Mouse (Mus musculus): ENCODE measurements around the gene Insrr. TPM values are rescaled to one million over a fixed set of nuclear protein-coding genes. Genes with fewer than 3 reads are reported as not detected.
"Not testable (repeated sequence)": the region's sequence is repeated elsewhere in the genome, so short reads cannot be mapped to it uniquely, and the experiment has no call there.

The Insrr gene
- total RNA-seq, 2 experiments from 2014 or later = not detected

DNA sequence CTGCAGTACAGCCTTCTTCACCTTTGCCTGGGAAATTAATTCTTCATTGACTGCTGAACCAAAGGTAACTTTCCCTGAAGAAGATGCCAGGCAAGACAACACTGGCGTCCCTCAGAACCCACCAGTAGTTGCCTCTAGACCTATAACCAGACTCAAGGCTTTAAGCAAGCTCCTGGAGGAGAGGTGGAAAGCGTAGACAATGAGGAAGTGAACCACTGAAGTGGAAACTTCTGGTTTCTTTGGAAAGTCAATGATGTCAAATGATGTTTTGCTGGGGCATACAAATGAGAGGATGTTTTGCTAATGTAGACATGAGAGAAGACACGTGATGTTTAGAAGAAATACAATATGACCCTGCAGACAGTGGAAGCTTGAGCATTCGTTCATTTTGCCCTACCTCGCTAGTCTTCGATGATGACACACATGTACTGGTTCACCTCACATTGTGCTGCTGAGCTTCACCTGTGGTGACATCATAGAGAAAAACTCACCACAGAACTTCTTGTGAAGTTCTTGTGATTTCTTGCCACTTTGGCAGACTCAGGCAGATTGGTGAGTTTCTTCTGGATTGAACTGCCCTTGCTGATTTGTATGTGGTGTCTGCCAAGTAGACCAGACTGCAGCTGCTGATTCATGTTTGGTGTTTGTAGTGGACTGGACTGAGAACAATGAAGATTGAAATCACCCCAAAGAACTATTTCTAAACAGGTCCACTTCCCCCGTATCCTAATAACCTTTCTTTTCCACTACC is 35.5 kb downstream of the Insrr start:
- DNase-seq (ENCODE audit: low spot score) = no peak

DNA sequence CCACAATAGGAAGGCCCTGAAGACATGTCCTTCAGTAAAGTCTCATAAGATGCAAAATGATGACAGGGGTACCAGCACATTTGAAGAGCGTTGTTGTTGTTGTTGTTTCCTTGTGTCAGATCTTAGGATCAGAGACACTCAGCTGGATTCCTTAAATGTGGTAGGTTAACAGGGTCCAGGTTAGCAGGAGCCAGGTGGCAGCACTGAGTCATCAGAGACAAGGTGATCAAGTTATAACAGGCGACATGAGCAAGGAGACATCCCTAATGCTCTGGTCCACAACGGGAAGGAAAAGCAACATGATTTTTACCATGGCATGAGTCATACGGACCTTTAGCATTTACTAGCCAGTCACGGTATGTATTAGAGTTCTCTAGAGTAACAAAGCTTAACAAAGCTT is 36.7 kb downstream of the Insrr start:
- DNase-seq (ENCODE audit: low spot score) = no peak

DNA sequence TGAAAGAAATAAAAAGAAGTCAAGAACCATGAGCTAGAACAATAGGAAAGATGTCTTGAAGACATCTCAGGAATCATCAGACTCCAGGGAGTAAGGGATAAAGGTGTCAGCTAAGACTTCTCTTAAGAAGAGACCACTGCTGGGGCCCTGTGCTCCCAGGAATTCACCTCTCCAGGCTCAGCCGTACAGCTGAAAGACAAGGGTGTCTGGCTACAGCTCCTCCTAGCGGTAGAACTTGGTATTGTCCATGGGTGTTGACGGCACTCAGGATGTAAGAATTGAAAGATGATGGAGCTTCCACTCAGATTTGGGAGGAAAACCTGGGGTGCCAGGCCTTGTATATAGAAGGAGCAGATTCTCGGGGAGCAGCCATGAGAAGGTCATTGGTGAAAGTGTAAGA is 41.9 kb downstream of the Insrr start:
- peak; percentile 77 for DNase-seq (ENCODE audit: low spot score)

DNA sequence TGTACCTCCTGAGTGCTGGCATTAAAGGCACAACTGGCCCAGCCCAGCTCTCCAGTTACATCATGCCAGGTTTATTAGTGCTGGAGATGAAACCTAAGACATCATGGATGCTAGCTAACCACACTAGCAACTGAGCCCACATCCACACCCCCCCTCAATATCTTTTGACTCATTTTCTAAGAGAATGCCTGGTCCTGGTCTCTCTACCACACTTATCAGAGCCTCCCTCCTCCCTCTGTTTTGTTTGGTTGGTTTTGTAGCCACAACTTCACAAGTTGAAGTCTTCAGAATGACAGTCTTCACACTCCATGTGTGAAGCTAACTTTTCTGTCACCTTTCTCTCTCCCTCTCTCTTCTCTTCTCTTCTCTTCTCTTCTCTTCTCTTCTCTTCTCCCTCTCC is 44.1 kb downstream of the Insrr start:
- no peak for DNase-seq (ENCODE audit: low spot score)

DNA sequence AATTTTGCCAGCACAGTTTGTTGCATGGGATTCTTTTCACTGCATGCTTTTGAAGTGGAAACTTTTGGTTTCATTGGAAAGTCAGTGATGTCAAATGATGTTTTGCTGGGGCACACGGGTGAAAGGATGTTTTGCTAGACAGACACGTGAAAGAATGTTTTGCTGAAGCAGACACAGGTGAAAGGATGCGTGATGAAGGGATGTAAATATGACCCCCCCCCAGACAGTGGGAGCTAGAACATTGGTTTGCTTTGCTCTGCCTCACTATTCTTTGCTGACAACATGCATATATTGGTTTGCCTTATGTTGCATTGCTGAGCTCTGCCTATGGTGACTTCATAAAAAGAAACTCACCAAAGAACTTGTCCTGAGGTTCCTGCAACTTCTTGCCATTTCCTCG is 48.2 kb downstream of the Insrr start:
- no peak for DNase-seq (ENCODE audit: low spot score)

DNA sequence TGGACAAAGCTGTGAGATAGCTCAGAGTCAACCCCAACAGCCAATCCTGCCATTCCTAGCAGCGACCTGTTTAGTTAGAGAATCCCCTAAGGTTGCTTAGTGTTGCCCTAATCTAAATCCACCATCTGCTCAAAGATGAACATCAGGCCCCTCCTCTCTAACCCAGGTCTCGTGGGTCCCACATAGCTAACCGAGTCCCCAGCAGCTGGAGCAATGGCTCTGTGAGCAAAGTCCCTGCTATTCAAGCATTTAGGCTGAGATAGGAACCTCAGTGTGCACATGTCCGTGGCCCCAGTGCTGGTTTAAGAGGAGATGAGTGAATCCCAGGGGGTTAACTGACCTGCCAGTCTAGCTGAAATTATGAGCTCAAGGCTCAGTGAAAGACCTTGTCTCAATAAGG is 49.4 kb downstream of the Insrr start:
- DNase-seq (ENCODE audit: low spot score) = no peak

DNA sequence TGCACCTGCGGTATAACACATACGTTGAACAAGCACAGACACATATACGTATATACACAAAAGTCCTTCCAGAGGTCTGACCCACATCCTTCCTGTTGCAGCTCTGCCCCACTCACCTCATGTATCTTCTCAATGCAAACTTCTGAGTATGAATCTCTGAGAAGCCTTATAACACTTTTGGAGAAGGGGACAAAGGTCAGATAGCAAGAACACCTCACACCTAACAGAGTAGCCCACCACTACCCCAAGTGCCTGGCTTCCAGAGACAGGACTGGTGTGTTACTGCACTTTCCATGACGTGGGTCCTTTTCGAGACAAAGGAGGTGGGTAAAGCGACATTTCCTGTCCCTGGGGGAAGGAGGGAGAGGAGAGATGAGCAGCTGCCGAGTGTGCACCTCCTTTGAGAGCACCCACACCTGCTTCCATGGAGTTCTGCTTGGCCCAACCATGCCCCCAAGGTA is 49.9 kb downstream of the Insrr start, which contains the start of gene Sh2d2a:
Gene Sh2d2a (plus strand): TSS at position 106 of the 461 bp plus-strand sequence.
- no peak for DNase-seq (ENCODE audit: low spot score)

DNA sequence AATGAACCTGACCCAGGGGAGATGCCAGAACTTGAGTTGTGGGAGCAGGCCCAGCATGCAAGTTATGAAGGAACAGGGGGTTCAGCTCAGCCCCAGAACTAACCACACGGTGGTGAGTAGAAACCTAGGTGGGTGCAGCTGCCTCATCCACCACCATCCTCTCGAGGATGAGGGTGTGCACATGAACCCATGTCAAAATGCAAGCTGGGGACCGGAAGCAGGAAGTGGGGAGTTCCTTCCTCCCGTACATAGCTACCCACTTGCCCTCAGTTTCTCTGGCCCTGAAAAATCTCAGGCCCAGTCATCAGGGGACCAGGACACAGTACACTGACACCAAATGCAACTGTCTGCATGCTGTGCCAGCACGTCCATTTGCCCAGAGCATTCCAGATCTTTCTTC is 50.9 kb downstream of the Insrr start:
- no peak for DNase-seq (ENCODE audit: low spot score)

DNA sequence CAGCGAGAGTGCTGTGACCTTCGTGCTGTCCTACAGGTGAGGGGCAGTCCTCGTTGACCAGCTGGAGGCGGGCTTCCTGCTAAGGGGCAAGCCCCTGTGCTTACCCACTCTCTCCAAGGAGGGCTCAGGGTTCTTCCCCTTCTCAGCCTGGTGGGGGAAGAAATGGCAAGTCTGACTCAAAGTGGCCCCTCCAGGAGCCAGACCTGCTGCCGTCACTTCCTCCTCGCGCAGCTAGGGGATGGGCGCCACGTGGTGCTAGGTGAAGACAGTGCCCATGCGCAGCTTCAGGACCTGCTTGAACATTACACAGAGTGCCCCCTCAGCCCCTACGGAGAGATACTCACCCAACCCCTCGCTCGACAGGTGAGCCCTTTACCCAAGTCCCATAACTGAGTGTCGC is 52.4 kb downstream of the Insrr start:
- DNase-seq (ENCODE audit: low spot score) = no peak

DNA sequence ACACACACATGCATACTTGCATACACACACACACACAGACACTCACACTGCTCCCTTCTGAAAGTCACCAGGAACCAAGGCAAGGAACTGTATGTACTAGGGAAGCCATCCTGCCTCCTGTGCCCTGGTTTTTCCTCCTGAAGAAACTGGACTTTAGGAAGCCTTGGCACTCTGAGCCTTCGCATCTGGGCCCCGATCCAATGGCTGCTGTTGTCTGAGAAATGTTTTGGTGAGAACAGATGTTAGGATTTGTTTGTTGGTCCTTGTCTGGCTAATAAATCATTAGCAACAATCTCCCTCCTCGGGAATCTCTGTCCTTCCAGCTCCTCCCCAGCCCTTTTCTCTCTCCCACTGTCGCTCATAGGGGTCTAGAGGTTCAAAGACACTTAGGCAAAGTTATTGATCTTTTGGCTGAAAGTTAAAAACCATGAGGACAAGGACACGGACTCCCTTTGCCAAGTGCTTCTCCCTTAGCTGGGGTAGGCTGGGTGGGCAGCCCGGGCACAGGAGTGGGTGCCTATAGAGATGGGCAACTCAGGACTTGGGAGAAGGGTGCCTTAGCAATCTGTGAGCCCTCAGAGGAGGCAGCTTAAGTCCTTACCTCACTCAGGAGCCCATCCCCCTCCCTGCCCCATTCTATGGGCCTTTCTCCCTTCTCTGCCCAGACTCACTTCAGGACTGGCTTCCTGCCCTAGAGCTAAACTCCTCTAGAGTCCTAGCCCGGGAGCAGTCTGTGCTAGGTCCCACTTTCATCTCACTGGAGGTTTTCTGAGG is 58.2 kb downstream of the Insrr start:
- DNase-seq (ENCODE audit: low spot score) = no peak

DNA sequence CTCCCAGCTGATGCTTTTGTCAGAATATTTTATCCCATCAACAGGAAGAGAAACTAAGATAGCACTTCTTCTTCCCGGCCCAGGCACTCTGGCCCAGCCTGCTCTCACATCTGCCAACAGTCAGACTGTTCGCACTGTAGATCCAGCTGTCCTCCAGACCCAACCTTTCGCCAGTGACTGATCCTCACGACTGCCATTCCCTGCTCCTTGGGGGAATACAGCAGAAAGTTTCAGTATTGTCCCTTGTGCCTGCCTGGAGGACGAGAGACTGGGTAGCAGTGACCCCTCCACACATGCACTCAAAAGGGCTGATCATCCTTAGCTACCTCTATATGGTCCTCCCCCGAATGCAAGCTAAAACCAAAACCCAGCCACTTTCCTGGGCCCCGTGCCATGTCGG is 59.2 kb downstream of the Insrr start:
- no peak for DNase-seq (ENCODE audit: low spot score)

DNA sequence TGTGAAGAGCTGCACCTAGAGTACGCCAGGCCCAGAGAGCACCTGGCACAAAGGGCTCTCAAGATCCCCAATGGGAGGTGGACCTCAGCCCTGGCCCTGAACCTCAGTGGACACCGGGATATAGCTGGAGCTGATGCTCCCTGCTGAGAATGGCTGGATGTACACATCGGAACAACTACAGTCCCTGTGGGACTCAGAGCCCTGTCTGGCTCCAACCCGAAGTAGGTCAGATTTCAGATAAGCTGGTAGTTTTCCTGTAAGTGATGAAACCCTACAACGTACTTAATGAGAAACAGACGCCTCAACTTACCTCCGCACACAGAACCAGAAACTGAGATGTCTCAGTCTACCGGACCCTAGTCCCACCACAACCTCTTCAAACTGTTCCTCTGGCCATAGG is 60.9 kb downstream of the Insrr start:
- no peak for DNase-seq (ENCODE audit: low spot score)

DNA sequence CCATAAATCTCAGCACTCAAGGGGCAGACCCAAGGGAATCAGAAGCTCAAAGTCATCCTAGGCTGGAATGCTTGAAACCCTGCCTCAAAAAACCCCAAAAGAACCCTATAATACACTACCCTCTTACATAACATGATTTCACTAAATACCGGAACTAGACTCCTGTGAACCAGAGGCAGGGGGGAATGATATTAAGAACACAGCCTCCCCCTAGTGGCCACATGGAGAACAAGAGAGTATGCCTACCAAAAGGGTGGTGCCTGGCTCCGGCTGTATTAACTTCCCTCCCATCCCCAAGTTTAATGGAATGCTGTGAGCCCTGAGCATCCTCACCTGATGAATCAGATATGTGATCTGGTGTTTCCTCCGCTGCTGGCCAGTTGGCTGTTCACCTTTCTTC is 63.1 kb downstream of the Insrr start:
- DNase-seq (ENCODE audit: low spot score) = peak; percentile 63

DNA sequence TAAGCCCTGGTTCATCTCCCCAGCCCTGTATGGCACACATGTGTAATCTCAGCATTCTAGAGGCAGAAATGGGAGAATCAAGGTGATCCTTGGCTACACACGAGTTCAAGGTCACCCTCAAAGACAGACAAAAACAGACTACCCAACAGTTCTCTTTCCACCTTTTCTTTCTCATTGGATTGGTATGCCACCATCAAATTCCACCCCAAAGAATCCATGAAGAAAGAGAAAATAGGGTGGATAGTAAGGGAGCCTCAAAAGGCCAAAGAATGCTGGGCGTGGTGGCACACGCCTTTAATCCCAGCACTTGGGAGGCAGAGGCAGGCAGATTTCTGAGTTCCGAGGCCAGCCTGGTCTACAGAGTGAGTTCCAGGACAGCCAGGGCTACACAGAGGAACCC is 67.4 kb downstream of the Insrr start:
- DNase-seq (ENCODE audit: low spot score) = not testable (repeated sequence)

Other genes starting within 250 kb of the Insrr start
- 10 to 100 TPM; 18.5 to 19.9 TPM for gene Arhgef11, start 179.4 kb upstream of the Insrr start, total RNA-seq (2021)
- not detected for gene Lrrc71, start 48.3 kb upstream of the Insrr start, total RNA-seq (2021)
- not detected for gene Ntrk1, start 1.8 kb upstream of the Insrr start, total RNA-seq (2021)
- gene Pear1, start 27.4 kb downstream of the Insrr start, total RNA-seq (2021) = 1 to 10 TPM; 6.3 to 6.4 TPM
- gene Sh2d2a, start 49.8 kb downstream of the Insrr start, total RNA-seq (2021) = not detected
- gene Prcc, start 88.7 kb downstream of the Insrr start, total RNA-seq (2021) = 10 to 100 TPM; 48.3 to 55.2 TPM
- gene Hdgf, start 109.4 kb downstream of the Insrr start, total RNA-seq (2021) = 100 to 1,000 TPM; 219 to 232 TPM
- gene Mrpl24, start 122.6 kb downstream of the Insrr start, total RNA-seq (2021) = 10 to 100 TPM; 42.2 to 49.1 TPM
- 1 to 10 TPM; 6.3 to 8.1 TPM for gene Isg20l2, start 133.4 kb downstream of the Insrr start, total RNA-seq (2021)
- gene Rrnad1, start 133.8 kb downstream of the Insrr start, total RNA-seq (2021) = 1 to 10 TPM; 3.2 to 3.4 TPM
- gene Crabp2, start 151.7 kb downstream of the Insrr start, total RNA-seq (2021) = under 1 TPM in 1 of 2 experiments, not detected in 1; 0.57 TPM
- 10 to 100 TPM; 10.8 to 24.9 TPM for gene Nes, start 174.1 kb downstream of the Insrr start, total RNA-seq (2021)
- not detected for gene Bcan, start 203.3 kb downstream of the Insrr start, total RNA-seq (2021)
- not detected for gene Hapln2, start 230.6 kb downstream of the Insrr start, total RNA-seq (2021)
- 10 to 100 TPM; 20.3 to 20.4 TPM for gene Gpatch4, start 246.2 kb downstream of the Insrr start, total RNA-seq (2021)

Measured in gastrocnemius, adult 18-20 months (tissue).